Mouse (Mus musculus): ENCODE measurements around the gene Uso1. TPM values are rescaled to one million over a fixed set of nuclear protein-coding genes. Genes with fewer than 3 reads are reported as not detected.

The Uso1 gene
- total RNA-seq, 1 experiment from 2014 or later = 72.1 TPM

- peak; percentile 77 for DNase-seq
Observed at GRCm38 (mm10) chr5:92239333-92240232, 101.8 kb downstream of the Uso1 start.

- no peak for DNase-seq
Observed at GRCm38 (mm10) chr5:92240769-92241168, 103.0 kb downstream of the Uso1 start.

GRCm38 (mm10) chr5:92244900-92245299 is 107.2 kb downstream of the Uso1 start:
- DNase-seq = no peak

GRCm38 (mm10) chr5:92245483-92245882 is 107.7 kb downstream of the Uso1 start:
- no peak for DNase-seq

GRCm38 (mm10) chr5:92248614-92249013 is 110.9 kb downstream of the Uso1 start:
- DNase-seq = no peak

- no peak for DNase-seq
Observed at GRCm38 (mm10) chr5:92252031-92252430, 114.3 kb downstream of the Uso1 start.

Other genes starting within 250 kb of the Uso1 start
- 56.4 and 64.6 TPM in 2 replicates for gene Rchy1, start 174.9 kb upstream of the Uso1 start, total RNA-seq (2021)
- not detected in 2 replicates for gene Odaph, start 150.5 kb upstream of the Uso1 start, total RNA-seq (2021)
- 4.4 and 5.1 TPM in 2 replicates for gene Cdkl2, start 94.1 kb upstream of the Uso1 start, total RNA-seq (2021)
- 105 and 123 TPM in 2 replicates for gene G3bp2, start 54.2 kb upstream of the Uso1 start, total RNA-seq (2021)
- gene U90926, start 77.5 kb downstream of the Uso1 start, total RNA-seq (2021) = 1.1 TPM in 1 of 2 replicates, not detected in the other
- gene Ppef2, start 118.3 kb downstream of the Uso1 start, total RNA-seq (2021) = 0.22 TPM in 1 of 2 replicates, not detected in the other
- gene Naaa, start 140.2 kb downstream of the Uso1 start, total RNA-seq (2021) = 19.6 and 26.8 TPM in 2 replicates
- gene Sdad1, start 172.5 kb downstream of the Uso1 start, total RNA-seq (2021) = 30.5 and 42.2 TPM in 2 replicates
- 1.0 and 2.1 TPM in 2 replicates for gene Cxcl9, start 190.1 kb downstream of the Uso1 start, total RNA-seq (2021)
- 91.5 and 131 TPM in 2 replicates for gene Art3, start 193.9 kb downstream of the Uso1 start, total RNA-seq (2021)
- 0.52 and 3.2 TPM in 2 replicates for gene Cxcl10, start 211.0 kb downstream of the Uso1 start, total RNA-seq (2021)